Mouse (Mus musculus) heart, embryonic 13.5 days (tissue): ENCODE data around the gene Npcd. TPM values are rescaled to one million over a fixed set of nuclear protein-coding genes. Genes with fewer than 3 reads are reported as not detected.

ENCODE experiments used
- ATAC-seq: fragments of 200-750 bp; cut with Nextera tagmentation; 2 replicates; pipeline ENCODE4 v1.8.0; 2017; ENCODE audit warnings: moderate TSS enrichment; ENCODE audit not compliant: insufficient number of reproducible peaks, low FRiP score, low TSS enrichment; ENCODE audit errors: extremely low read depth
- H3K27ac ChIP-seq: fragments of 300-500 bp; sonication (generic); replicated peaks from 2 replicates; pipeline ENCODE4 v1.5.1; 2015; ENCODE audit warnings: moderate library complexity, mild to moderate bottlenecking, inconsistent platforms
- H3K27me3 ChIP-seq: fragments of 300-500 bp; sonication (generic); replicated peaks from 2 replicates; pipeline ENCODE4 v1.6.1; 2015; ENCODE audit warnings: mild to moderate bottlenecking, inconsistent platforms
- H3K36me3 ChIP-seq: fragments of 300-500 bp; sonication (generic); 2 replicates; pipeline ENCODE4 v1.6.1; 2015; ENCODE audit warnings: mild to moderate bottlenecking, inconsistent platforms
- H3K4me1 ChIP-seq: fragments of 300-500 bp; sonication (generic); 2 replicates; pipeline ENCODE4 v1.6.1; 2015; ENCODE audit warnings: inconsistent platforms
- H3K4me2 ChIP-seq: fragments of 300-500 bp; sonication (generic); 2 replicates; pipeline ENCODE4 v1.6.1; 2015; ENCODE audit warnings: inconsistent platforms, mild to moderate bottlenecking, moderate library complexity
- H3K4me3 ChIP-seq: fragments of 300-500 bp; sonication (generic); 2 replicates; pipeline ENCODE4 v1.5.1; 2015; ENCODE audit warnings: moderate library complexity, mild to moderate bottlenecking, inconsistent platforms
- H3K9ac ChIP-seq: fragments of 300-500 bp; sonication (generic); 2 replicates; pipeline ENCODE4 v1.6.1; 2015; ENCODE audit warnings: inconsistent platforms, mild to moderate bottlenecking, moderate library complexity
- H3K9me3 ChIP-seq: fragments of 300-500 bp; sonication (generic); 2 replicates; pipeline ENCODE4 v1.6.1; 2016; ENCODE audit warnings: inconsistent platforms
- WGBS: fragments of 180-500 bp; shearing (Covaris S2); methylation state at CpG from one replicate; pipeline ENCODE4 v1.1.7; 2015; ENCODE audit warnings: mixed read lengths; 5-methylcytosine and 5-hydroxymethylcytosine counted together
- polyA plus RNA-seq: library from polyadenylated mRNA; unstranded; fragments of >200 nt; fragmentation: Nextera tagmentation; extraction: Ambion mirVana; gene quantifications from 2 replicates; pipeline ENCODE4 v1.2.1, GENCODE M21; 2015

The Npcd gene
- polyA plus RNA-seq = not detected in 2 replicates

DNA sequence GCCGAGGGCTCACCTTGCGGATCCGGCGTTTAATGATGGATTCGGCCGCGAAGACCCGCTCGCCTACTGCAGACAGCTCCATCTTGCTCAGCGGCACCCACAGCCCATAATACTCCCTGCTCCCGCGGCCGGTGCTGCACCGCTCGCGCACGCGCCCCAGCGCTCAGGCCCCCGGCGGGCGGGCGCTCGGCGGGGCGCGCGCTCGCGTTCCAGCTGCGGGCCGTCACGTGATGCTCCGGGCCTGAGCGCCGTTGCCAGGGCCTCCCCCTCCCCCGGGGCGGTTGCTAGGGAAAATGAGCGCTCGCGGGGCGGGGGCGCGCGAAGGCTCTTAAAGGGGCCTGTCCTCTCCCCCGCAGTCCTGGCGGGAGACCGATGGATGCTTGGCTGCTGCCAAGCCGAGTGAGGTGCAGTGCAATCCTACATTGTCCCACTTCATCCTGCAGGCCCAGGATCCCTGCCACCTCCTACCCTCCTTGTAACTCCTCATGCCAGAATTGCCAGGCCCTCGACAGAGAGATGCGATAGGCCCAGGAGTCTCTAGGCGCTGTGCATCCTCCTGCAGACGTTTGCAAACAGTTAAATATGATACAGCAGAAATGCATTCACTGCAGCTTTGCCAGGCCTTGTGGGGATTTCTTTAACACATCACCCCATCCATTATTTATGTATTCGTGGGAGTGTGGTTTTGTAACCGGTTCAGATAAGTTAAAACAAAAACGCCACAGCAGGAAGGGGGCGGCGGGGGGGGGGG lies at the start of gene Npcd, which contains the start of gene Cbx6:
Npcd (minus strand) TSS at position 108 of the 751 bp plus-strand sequence.
Cbx6 (minus strand) TSS at position 559 of the 751 bp plus-strand sequence.
- no peaks in the 10 kb centered on the region for H3K9me3 ChIP-seq
- H3K27me3 ChIP-seq = no peaks in the 10 kb centered on the region; the same call in 1 of the 2 replicates
- peak within 1 kb of the TSS; percentile 97 for H3K27ac ChIP-seq
- H3K4me3 ChIP-seq = peak within 1 kb of the TSS; percentile 90
- peaks cover 42% of the 10 kb centered on the region for H3K4me1 ChIP-seq
- 1% methylated on average over 58 of the region's 58 CpGs for WGBS
- peak within 1 kb of the TSS; percentile 97 for H3K9ac ChIP-seq
- peak within 1 kb of the TSS; percentile 91 for H3K4me2 ChIP-seq
- ATAC-seq = peak; percentile 78
- H3K36me3 ChIP-seq = peaks cover 16% of the 10 kb centered on the region

DNA sequence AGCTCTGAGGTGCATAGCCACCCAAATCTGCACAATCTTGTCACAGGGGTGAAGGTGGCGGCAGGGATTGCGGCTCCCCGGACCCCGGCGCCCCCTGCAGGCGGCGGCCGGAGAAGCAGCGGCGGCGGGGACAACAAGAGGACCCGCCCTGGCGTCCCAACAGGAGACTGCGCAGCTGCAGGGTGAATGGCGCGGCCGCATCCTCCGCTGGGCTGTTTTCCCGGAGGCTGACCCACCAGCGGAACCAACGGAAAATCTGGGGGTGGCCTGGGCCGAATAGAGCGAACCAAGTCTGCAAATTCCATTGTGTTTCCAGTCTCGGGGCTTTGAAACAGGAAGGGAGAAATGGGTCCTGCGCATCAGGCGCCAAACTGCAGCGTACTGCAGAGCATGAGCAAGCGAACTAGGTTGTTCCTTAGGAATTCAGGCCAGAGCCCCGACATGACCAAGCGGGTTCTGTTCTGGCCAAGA lies 49.4 kb upstream of the Npcd start:
- peak; percentile 70; the same call in 1 of the 2 replicates for ATAC-seq
- H3K27me3 ChIP-seq = no peaks in the 10 kb centered on the region
- peaks cover 28% of the 10 kb centered on the region for H3K4me1 ChIP-seq
- no peaks in the 10 kb centered on the region for H3K9me3 ChIP-seq
- peak overlapping the region; percentile 74 for H3K4me2 ChIP-seq
- peak overlapping the region; percentile 60 for H3K4me3 ChIP-seq
- H3K27ac ChIP-seq = peak overlapping the region; percentile 87
- H3K36me3 ChIP-seq = no peaks in the 10 kb centered on the region
- 0% methylated on average over 30 of the region's 30 CpGs for WGBS
- H3K9ac ChIP-seq = peak overlapping the region; percentile 80

DNA sequence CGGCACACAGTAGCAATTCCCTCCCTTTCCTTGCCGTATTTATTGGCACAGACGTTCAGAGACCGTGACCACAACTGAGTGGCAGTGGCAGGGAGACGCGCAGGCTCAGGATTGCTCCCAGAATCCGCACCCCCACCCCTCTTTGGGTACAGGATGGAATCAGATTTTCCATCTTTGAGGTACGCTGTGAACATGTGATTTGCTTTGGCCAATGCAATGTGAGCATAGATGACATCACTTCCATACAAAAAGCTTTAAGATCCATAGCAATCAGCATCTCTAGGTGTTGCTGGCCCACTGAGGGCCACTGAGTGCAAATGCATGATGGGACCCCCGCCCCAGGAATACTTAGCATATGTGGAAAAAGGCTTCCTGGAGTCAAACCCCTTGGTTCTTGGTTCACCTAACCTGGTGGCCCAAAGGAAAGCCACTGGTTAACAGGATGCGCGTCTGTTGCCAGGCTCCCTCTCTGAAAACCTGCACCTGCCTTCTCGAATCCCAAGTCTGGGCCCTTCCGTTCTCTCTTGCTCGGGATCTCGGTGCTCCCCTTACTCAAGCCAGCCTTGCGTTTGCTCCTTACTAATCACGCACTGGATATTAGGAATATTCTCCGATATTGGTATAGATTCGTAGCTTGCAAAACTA lies 48.7 kb upstream of the Npcd start:
- Histone ChIP-seq H3K4me2 (peak overlapping the region; percentile 74), H3K9me3 (no peaks in the 10 kb centered on the region), H3K4me1 (peaks cover 31% of the 10 kb centered on the region), H3K36me3 (no peaks in the 10 kb centered on the region), H3K9ac (peak overlapping the region; percentile 80), H3K27ac (no peak overlapping the region), H3K27me3 (no peaks in the 10 kb centered on the region), H3K4me3 (peak overlapping the region; percentile 60)
- no peak for ATAC-seq
- 28% methylated on average over 19 of the region's 19 CpGs for WGBS

DNA sequence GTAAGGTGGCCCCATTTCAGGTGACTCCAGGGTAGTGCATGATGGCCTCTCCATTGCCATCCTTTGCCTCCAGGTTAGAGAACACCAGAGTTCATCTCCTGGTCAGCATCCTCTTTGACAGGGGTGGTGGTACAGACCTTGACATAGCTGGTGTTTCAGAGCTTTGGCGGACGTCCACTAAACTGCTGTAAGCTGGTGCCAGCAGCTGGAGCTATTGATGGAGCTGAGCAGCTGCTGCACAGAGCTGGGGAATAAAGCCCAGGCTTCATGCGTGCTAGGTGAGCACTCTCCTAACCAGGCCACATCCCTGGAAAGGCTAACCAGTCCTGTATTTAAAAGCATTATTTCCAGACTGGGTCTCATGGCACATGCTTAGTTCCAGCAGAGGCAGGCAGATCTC lies 46.4 kb upstream of the Npcd start:
- Histone ChIP-seq H3K36me3 (no peaks in the 10 kb centered on the region), H3K4me2 (no peak overlapping the region), H3K27ac (no peak overlapping the region), H3K4me3 (no peak overlapping the region), H3K4me1 (peaks cover 31% of the 10 kb centered on the region), H3K27me3 (no peaks in the 10 kb centered on the region), H3K9me3 (0 out of 2 replicates have a peak, but pooled peaks cover 3% of the 10 kb centered on the region), H3K9ac (no peak overlapping the region)
- 76% methylated on average over 3 of the region's 3 CpGs for WGBS
- no peak for ATAC-seq

DNA sequence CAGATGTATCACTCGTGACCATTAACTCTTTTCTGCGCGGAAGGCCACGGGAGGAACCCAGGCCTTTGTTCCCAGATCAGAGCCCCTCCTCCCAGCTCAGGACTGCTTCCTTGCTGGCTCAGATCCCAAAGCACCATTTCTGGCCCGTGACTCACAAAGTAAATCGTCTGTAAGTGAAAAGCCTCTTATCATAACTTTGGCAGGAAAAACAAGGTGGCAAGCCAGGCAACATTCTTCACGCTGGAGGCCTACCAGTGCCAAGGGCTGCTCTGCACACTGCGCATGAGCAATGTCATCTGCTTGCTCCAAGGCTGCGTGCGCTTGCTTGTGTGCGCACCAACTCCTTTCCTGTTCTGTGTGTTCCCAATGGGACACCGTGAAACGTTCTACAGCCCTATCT lies 45.3 kb upstream of the Npcd start:
- peak overlapping the region; percentile 61 for H3K9ac ChIP-seq
- 0 out of 2 replicates have a peak overlapping the region, but pooled peaks have one; percentile 1 for H3K4me3 ChIP-seq
- no peaks in the 10 kb centered on the region for H3K27me3 ChIP-seq
- 0 out of 2 replicates have a peak, but pooled peaks cover 3% of the 10 kb centered on the region for H3K9me3 ChIP-seq
- H3K36me3 ChIP-seq = no peaks in the 10 kb centered on the region
- ATAC-seq = peak; percentile 77
- 16% methylated on average over 13 of the region's 13 CpGs for WGBS
- peak overlapping the region; percentile 57 for H3K4me2 ChIP-seq
- peaks cover 31% of the 10 kb centered on the region for H3K4me1 ChIP-seq
- H3K27ac ChIP-seq = peak overlapping the region; percentile 93

DNA sequence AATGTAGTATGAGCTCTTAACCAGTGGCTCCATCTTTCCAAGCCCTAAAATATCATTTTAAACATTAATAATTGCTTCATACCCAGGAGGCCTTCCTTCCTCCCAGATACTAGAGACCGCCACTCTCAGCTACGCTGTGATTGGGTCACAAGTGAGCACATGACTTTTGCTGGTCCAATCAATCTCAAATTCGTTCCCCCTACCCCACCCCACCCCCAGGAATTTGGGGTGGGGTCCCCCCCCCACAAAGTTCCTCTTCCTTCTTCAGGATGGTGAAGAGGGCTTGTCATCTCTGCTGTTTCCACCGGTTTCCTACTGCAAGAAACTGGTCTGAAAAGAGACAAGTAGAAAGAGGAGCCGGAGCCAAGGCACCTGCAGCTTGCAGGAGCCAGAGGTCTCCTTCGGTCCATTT lies 44.7 kb upstream of the Npcd start:
- Histone ChIP-seq H3K27ac (peak overlapping the region; percentile 93), H3K9ac (peak overlapping the region; percentile 61), H3K4me3 (0 out of 2 replicates have a peak overlapping the region, but pooled peaks have one; percentile 1), H3K4me1 (peaks cover 31% of the 10 kb centered on the region), H3K36me3 (no peaks in the 10 kb centered on the region), H3K9me3 (0 out of 2 replicates have a peak, but pooled peaks cover 3% of the 10 kb centered on the region), H3K27me3 (no peaks in the 10 kb centered on the region), H3K4me2 (peak overlapping the region; percentile 57)
- 50% methylated on average over 6 of the region's 6 CpGs for WGBS
- no peak for ATAC-seq

DNA sequence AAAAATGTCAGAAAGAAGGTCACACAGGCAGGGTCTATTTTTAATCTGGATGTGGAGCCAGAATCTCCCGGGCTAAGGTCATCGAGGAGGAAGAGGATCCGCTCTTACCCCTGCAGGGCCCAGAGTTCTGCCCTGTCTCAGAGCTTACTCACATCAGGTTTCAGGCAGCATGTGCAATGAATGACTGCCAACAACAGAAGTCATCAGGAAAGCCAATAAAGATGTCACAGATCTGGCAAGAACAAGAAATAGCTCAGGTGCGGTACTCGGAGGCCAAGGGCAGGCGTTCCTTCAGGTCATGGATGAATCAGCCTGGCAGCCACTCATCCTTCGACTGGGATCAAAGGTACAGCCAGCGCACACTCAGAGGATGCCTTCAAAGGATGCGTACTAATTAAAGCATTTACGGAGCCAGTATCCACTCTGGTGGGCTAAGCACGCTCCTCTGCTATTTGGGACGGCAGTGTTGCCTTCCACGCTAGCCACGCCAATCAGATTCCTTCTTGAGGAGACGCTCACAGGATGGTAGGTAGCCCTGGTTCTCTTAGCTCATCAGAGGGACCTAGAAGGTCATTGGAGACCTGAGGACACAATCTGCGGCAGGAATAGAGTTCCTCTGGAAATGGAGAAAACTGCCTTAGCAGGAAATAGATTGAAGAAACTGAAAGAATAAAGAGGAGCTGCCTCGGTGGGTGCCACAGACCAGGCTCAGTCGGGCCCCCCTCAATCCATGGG lies 41.4 kb upstream of the Npcd start:
- Histone ChIP-seq H3K4me2 (no peak overlapping the region), H3K27ac (no peak overlapping the region), H3K36me3 (no peaks in the 10 kb centered on the region), H3K9ac (no peak overlapping the region), H3K9me3 (0 out of 2 replicates have a peak, but pooled peaks cover 3% of the 10 kb centered on the region), H3K4me3 (no peak overlapping the region), H3K27me3 (no peaks in the 10 kb centered on the region), H3K4me1 (peaks cover 22% of the 10 kb centered on the region)
- no peak for ATAC-seq
- 80% methylated on average over 18 of the region's 18 CpGs for WGBS

DNA sequence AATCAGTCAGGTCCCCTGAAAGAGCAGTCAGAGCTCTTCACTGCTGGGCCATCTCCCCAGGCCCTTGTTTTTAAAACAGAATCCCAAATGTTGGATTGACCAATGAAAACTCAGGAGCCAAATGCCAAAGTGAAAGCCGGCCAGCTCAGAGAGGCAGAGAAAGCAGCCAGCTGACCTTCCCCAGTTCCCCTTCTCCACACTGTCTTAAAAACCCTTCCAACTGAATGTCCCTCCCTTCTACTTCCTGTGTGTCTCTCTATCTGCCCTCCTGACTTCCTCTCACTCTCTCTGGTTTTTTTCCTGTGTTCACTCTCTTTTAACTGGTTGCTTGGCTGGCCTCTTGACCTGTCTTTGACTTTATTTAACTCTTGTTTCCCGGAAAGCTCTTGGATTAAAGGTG lies 40.0 kb upstream of the Npcd start:
- Histone ChIP-seq H3K9ac (no peak overlapping the region), H3K4me1 (peaks cover 10% of the 10 kb centered on the region), H3K27me3 (no peaks in the 10 kb centered on the region), H3K4me2 (no peak overlapping the region), H3K27ac (no peak overlapping the region), H3K9me3 (peaks cover 7% of the 10 kb centered on the region), H3K36me3 (no peaks in the 10 kb centered on the region), H3K4me3 (no peak overlapping the region)
- 48% methylated on average over 2 of the region's 2 CpGs for WGBS
- no peak for ATAC-seq

DNA sequence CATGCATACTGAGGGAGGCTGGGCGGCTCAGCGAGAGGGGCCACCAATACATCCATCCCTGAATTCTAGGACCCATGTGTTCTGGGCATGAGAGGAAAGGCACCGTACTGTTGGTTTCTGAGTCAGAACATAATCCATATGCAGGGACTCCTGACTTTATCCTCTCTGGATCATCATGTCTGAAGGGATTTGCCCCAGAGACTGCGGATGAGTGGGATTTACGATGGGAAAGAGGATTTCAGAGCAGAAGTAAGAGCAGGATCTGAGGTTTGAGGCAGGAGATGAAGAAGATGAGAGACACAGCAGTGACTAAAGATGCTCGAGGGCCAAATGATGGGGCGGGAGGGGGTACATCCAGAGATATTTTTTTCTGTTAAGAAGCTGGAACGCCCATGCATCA lies 39.5 kb upstream of the Npcd start:
- WGBS = 83% methylated on average over 8 of the region's 8 CpGs
- H3K27ac ChIP-seq = no peak overlapping the region
- no peaks in the 10 kb centered on the region for H3K27me3 ChIP-seq
- H3K4me1 ChIP-seq = peaks cover 5% of the 10 kb centered on the region
- no peak overlapping the region for H3K4me3 ChIP-seq
- no peaks in the 10 kb centered on the region for H3K36me3 ChIP-seq
- no peak for ATAC-seq
- H3K4me2 ChIP-seq = no peak overlapping the region
- H3K9me3 ChIP-seq = peaks cover 7% of the 10 kb centered on the region
- no peak overlapping the region for H3K9ac ChIP-seq

DNA sequence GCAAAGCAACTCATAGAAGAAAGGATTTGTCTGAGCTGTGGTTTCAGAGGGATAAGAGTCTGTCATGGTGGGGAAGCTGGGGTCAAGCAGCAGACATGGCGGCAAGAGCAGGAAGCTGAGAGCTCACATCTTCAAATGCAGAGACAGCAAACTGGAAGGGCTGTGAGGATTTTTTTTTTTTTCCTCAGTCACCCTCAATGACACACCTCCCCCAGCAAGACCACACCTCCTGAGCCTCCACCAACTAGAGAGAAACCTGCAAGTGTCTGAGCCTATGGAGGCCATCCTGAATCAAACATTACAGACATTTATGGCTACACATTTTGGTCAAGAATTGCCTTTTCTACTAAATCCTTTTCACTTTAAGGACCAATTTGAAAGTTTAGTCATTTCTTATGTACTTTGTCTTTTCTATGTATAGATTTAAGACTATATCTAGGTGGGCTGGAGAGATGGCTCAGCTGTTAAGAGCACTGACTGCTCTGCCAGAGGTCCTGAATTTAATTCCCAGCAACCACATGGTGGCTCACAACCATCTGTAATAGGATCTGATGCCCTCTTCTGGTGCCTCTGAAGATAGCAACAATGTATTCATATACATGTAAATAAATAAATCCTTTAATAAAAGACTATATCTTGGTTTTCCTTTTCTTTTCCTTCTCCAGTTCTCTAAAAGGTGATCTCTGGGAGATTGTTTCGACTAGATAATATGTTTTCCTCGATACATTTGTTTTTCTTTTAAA lies 33.4 kb upstream of the Npcd start:
- H3K4me1 ChIP-seq = no peaks in the 10 kb centered on the region
- peaks cover 7% of the 10 kb centered on the region for H3K9me3 ChIP-seq
- no peaks in the 10 kb centered on the region for H3K27me3 ChIP-seq
- no peak overlapping the region for H3K9ac ChIP-seq
- WGBS = 66% methylated on average over 3 of the region's 3 CpGs
- H3K4me3 ChIP-seq = no peak overlapping the region
- H3K4me2 ChIP-seq = no peak overlapping the region
- no peaks in the 10 kb centered on the region for H3K36me3 ChIP-seq
- H3K27ac ChIP-seq = no peak overlapping the region
- no peak for ATAC-seq
